Mouse (Mus musculus) heart, postnatal 0 days (tissue): ENCODE data around the gene Slc16a3. TPM values are rescaled to one million over a fixed set of nuclear protein-coding genes. Genes with fewer than 3 reads are reported as not detected.

Experiments used
- ATAC-seq: fragments of 200-750 bp; cut with Nextera tagmentation; 2 replicates; pipeline ENCODE4 v1.8.0; 2017; ENCODE audit warnings: low read depth, moderate number of reproducible peaks, moderate library complexity; ENCODE audit not compliant: insufficient read depth
- DNase-seq: peaks from one replicate; pipeline ENCODE4 v3.0.0-alpha.2; 2016; ENCODE audit warnings: low spot score
- H3K27ac ChIP-seq: fragments of 300-500 bp; sonication (generic); 2 replicates; pipeline ENCODE4 v1.5.1; 2014; ENCODE audit warnings: low read depth, mild to moderate bottlenecking
- H3K27me3 ChIP-seq: fragments of 300-500 bp; sonication (generic); 2 replicates; pipeline ENCODE4 v1.6.1; 2014; ENCODE audit warnings: low read length, mixed read lengths; ENCODE audit not compliant: control insufficient read depth, insufficient read depth
- H3K36me3 ChIP-seq: fragments of 300-500 bp; sonication (generic); replicated peaks from 2 replicates; pipeline ENCODE4 v1.6.1; 2014; ENCODE audit warnings: low read length, mixed read lengths; ENCODE audit not compliant: control insufficient read depth, insufficient read depth
- H3K4me1 ChIP-seq: fragments of 300-500 bp; sonication (generic); 2 replicates; pipeline ENCODE4 v1.6.1; 2014; ENCODE audit warnings: antibody characterized with exemption; ENCODE audit not compliant: control insufficient read depth, insufficient read depth
- H3K4me2 ChIP-seq: fragments of 300-500 bp; sonication (generic); 2 replicates; pipeline ENCODE4 v1.6.1; 2014; ENCODE audit warnings: low read depth, mild to moderate bottlenecking, low read length, moderate library complexity
- H3K4me3 ChIP-seq: fragments of 300-500 bp; sonication (generic); 2 replicates; pipeline ENCODE4 v1.5.1; 2014; ENCODE audit warnings: low read depth, low read length
- H3K9ac ChIP-seq: fragments of 300-500 bp; sonication (generic); replicated peaks from 2 replicates; pipeline ENCODE4 v1.6.1; 2014; ENCODE audit warnings: low read depth, low read length, mixed read lengths
- H3K9me3 ChIP-seq: fragments of 300-500 bp; sonication (generic); replicated peaks from 2 replicates; pipeline ENCODE4 v1.6.1; 2016; ENCODE audit warnings: low read length; ENCODE audit not compliant: control insufficient read depth
- CTCF ChIP-seq: IDR thresholded peaks from 2 replicates; pipeline ENCODE4 v1.5.1; 2016; ENCODE audit warnings: antibody characterized with exemption, control low read depth, low read depth
- EP300 ChIP-seq: IDR thresholded peaks from 2 replicates; pipeline ENCODE4 v1.6.1; 2016; ENCODE audit warnings: antibody characterized with exemption, low read depth
- WGBS: fragments of 180-500 bp; shearing (Covaris S2); extraction: QIAGEN DNeasy Blood & Tissue Kit; methylation state at CpG from one replicate; pipeline ENCODE4 v1.1.7; 2014; 5-methylcytosine and 5-hydroxymethylcytosine counted together
- polyA plus RNA-seq: library from polyadenylated mRNA; unstranded; fragments of >200 nt; fragmentation: Nextera tagmentation; extraction: Ambion mirVana; gene quantifications from 2 replicates; pipeline ENCODE4 v1.2.1, GENCODE M21; 2015
- total RNA-seq: library from RNA; depleted of rRNA; stranded (reverse); fragments of >200 nt; gene quantifications from 2 replicates; pipeline ENCODE4 v1.2.3, GENCODE M21; 2014; ENCODE audit warnings: low replicate concordance

The Slc16a3 gene
- total and polyA plus RNA-seq, 2 experiments from 2014 or later = 17.0 to 153 TPM

DNA sequence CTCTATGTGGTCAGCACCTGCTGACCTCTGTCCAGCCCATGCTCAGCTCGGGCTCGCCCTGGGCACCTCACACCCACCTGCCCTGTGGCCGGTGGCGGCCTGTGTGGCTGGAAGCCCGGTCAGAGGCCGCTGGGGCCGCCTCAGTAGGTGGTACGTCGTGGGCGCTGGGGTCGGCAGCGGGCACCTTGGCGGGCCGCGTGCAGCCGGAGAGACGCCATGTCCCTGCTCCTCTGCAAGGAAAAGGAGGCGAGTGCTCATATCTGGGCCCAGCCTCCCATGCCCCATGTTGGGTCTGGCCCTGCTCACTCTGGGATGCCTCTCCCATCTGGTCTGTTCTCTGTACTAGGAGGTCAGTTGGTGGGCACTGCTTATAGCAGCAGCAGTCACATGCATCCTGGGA is 10.8 kb downstream of the Slc16a3 start:
- Histone ChIP-seq H3K9ac (no peak overlapping the region), H3K36me3 (peaks cover 54% of the 10 kb centered on the region), H3K9me3 (no peaks in the 10 kb centered on the region), H3K4me2 (no peak overlapping the region), H3K27me3 (no peaks in the 10 kb centered on the region), H3K4me3 (no peak overlapping the region), H3K27ac (peak overlapping the region; percentile 72), H3K4me1 (peaks cover 28% of the 10 kb centered on the region)
- TF ChIP-seq CTCF (no peak), EP300 (no peak)
- DNase-seq (no peak), ATAC-seq (peak; percentile 37)
- 86% methylated on average over 15 of the region's 18 CpGs for WGBS

DNA sequence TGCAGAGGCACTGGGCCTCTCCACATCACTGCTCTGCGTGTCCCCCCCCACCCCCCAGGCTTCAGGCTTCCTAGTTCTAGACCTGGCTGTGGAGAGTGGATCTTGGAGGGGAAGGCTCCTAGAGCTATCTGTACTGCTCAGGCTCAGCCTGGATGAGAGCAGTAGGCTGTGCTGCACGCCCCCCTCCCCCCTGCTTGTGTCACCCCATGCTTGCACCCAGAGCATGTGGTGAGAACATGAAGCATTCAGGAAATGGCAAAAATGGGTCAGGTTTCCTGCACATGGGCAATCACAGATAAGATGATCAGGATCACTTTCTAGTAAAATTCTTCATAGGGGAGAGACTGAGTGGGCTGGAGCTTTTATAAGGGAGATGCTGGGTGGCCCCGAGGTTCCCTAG is 11.3 kb downstream of the Slc16a3 start:
- Histone ChIP-seq H3K36me3 (peaks cover 59% of the 10 kb centered on the region), H3K27ac (peak overlapping the region; percentile 72), H3K9ac (no peak overlapping the region), H3K4me3 (no peak overlapping the region), H3K4me2 (no peak overlapping the region), H3K27me3 (no peaks in the 10 kb centered on the region), H3K9me3 (no peaks in the 10 kb centered on the region), H3K4me1 (peaks cover 30% of the 10 kb centered on the region)
- TF ChIP-seq EP300 (no peak), CTCF (no peak)
- 47% methylated on average over 3 of the region's 3 CpGs for WGBS
- ATAC-seq (no peak), DNase-seq (no peak)

DNA sequence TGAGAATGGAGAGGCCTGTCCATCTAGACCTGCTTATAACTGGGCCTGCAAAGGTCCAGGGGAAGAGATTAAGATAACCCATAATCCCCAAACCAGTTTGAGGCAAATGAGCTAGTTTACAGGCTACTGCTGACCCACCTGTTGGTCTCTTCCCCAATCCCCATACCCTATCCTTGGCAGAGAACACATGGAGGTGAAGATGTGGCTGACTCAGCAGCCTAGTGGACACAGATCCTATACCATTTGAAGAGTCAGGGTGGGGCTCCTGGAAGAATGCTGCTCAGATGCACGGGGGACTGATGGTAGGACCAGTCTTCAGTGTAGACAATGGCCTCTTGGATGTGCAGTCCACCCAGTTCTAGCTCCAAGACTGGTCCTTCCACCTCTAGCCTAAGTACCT is 12.0 kb downstream of the Slc16a3 start:
- WGBS = 40% methylated on average over 1 of the region's 1 CpGs
- Histone ChIP-seq H3K4me1 (peaks cover 37% of the 10 kb centered on the region), H3K27ac (no peak overlapping the region)

DNA sequence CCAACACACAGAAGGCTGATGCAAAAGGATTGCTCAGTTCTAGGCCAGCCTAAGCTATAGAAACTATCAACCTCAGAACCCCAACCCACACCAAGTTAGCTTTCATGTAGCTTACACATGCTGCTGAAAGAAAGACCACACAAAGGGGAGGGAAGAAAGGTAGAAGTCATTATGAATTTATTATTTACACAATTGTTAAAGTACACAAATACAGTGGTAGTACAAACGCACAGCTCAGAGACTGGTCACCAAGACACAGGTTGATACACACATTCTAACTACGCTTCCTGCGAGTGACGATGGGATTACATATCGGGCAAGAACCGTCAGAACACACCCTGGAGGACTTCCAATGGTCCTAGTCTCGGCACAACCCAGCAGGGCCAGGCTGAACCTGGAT is 13.3 kb downstream of the Slc16a3 start:
- Histone ChIP-seq H3K9ac (no peak overlapping the region), H3K4me2 (no peak overlapping the region), H3K27me3 (no peaks in the 10 kb centered on the region), H3K36me3 (peaks cover 66% of the 10 kb centered on the region), H3K27ac (no peak overlapping the region), H3K4me1 (peaks cover 38% of the 10 kb centered on the region), H3K9me3 (no peaks in the 10 kb centered on the region), H3K4me3 (no peak overlapping the region)
- WGBS = 72% methylated on average over 7 of the region's 7 CpGs
- ATAC-seq (no peak), DNase-seq (no peak)
- no peak for TF ChIP-seq EP300
- no peak for TF ChIP-seq CTCF

More for the DNA sequence above, 12.0 kb downstream of the Slc16a3 start:
- TF ChIP-seq EP300 = no peak
- no peak for TF ChIP-seq CTCF
- peaks cover 66% of the 10 kb centered on the region for H3K36me3 ChIP-seq
- no peak overlapping the region for H3K4me2 ChIP-seq
- no peak for DNase-seq
- no peak overlapping the region for H3K4me3 ChIP-seq
- no peak overlapping the region for H3K9ac ChIP-seq
- no peaks in the 10 kb centered on the region for H3K27me3 ChIP-seq
- no peak for ATAC-seq
- no peaks in the 10 kb centered on the region for H3K9me3 ChIP-seq

DNA sequence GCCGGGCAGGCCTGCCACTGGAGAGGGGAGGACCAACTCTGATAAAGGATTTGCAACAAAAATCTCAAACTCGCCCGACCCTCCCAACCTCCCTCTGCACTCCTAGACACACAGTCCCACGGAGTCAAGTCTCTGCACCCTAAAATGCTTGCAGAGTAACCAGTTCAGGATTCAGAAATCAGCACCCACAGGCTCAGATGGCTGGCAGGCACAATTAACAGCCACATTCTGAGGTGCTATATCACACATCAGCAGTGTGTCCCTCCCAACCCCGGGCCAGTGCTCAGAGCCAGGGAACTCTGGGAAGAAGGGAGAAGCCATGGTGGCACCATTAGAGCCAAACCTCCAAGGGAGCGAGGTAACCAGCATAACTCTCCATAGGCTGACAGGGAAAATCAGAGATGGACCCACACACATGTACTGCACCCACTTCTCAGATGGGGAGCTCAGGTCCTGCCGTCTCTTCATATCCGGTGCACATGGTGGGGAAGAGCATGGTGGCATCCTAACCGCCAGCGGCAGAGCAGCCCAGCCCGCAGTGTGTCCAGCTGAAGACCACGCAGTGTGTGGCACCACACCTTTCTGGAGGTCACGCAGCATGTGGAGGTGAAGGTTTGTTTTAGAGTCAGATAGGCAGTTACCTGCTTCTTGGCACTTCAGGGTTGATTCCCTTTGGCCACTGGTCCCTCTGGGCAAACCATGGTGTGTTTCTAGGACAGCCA is 13.9 kb downstream of the Slc16a3 start:
- Histone ChIP-seq H3K27me3 (no peaks in the 10 kb centered on the region), H3K27ac (no peak overlapping the region), H3K4me3 (no peak overlapping the region), H3K4me2 (no peak overlapping the region), H3K9ac (no peak overlapping the region), H3K9me3 (no peaks in the 10 kb centered on the region), H3K4me1 (peaks cover 34% of the 10 kb centered on the region), H3K36me3 (peaks cover 66% of the 10 kb centered on the region)
- 84% methylated on average over 13 of the region's 13 CpGs for WGBS
- TF ChIP-seq CTCF (no peak), EP300 (no peak)
- no peak for DNase-seq
- no peak for ATAC-seq

DNA sequence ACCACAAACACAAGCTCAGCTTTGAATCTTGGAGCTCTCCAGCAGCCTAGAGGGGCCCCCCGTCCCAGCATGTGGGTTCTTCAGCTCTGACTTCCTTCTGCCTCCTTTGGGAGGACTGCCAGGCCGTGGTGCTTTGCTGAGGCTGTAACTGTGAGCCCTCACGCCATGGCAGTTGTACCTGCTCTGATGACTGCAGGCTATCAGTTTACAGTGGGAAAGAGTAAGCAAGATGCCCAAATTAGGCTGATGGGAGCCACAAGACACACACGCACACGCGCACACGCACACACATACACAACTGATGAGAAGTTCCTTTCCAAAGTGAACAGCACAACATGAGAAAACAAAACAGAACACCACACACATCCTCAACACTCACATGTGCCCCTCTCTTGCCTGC is 14.6 kb downstream of the Slc16a3 start:
- TF ChIP-seq EP300 (no peak), CTCF (no peak)
- ATAC-seq (no peak), DNase-seq (no peak)
- 76% methylated on average over 7 of the region's 7 CpGs for WGBS
- Histone ChIP-seq H3K36me3 (peaks cover 68% of the 10 kb centered on the region), H3K4me2 (no peak overlapping the region), H3K27me3 (no peaks in the 10 kb centered on the region), H3K9ac (no peak overlapping the region), H3K4me3 (no peak overlapping the region), H3K27ac (no peak overlapping the region), H3K4me1 (peaks cover 27% of the 10 kb centered on the region), H3K9me3 (no peaks in the 10 kb centered on the region)
